Mouse (Mus musculus): ENCODE results near the gene Trp53inp2.

Gene Trp53inp2

DNA sequence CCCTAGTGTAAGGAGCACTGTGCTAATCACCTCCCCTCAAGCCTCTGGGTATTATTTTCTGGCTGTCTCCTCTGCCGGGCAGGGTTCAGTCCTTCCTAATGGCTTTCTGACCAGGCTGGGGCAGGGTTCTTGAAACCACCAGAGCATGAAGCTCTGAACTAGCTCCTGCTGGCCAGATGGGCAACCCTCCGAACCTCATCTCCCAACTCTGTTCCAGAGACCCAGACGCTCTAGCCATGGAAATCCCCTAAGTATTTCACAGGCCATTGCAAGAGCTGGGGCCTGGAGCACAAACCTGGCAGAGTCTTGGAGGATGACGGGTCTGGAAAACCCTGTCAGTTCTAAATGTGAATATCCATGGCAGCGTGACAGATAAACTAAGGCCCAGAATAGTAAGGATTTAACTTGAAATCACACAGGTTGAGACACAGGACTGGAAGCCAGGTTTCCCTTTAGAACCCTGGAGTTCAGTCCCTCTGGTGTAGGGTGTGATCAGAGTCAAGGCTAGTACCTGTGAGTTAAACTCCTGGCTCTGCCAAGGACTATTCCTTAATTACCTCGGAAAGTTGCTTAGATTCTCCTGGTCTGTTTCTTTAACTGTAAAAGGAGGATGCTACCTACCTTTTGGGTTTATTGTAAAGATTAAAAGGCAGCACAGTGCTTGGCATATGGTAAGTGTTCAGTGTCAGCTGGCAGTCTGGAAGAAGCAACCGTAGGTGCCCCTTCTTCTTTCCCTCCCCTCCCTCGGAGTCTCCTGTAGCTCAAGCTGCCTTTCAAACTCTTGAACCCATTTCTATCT, at the start of gene Trp53inp2:
Trp53inp2 (plus strand) TSS at position 799 of the 799 bp plus-strand sequence.
- DNase-seq, result peak; percentile 82

DNA sequence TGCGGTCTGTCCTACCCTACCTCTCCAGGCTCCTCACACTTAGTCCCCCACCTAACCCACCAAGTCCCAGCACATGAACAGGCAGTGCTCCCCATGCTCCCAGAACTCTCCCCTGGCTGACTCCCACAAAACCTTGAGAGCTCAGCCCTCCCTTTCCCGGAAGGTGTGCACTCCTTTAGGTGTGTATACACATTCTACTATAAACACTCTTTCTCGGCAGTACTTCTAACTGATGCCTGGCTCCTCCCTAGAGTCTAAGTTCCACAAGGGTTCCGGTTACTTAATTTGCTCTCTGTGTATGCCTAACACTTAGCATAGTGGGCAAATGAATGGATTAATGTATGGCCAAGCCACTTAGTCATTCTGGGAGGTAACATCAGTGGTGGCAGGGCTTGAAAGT, 49.5 kb upstream of the Trp53inp2 start:
- no peak for DNase-seq

DNA sequence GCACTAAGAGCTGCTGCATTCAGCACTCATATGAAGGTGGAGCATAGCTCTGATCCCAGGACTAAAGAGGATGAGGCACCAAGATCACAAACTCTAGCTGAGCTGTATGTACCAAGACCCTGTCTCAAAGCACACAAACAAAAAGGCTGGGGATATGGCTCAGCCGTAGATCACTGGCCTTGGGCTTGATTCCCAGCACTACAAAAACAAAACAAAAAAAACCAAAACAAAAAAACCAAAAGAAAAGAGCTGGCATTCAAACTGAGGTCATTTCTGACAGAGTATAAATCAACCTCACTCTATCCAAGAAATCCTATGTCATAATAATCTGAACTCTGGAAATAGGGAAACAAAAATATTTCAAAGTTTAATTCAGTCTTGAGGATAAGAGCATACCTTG, 47.4 kb upstream of the Trp53inp2 start:
- no peak for DNase-seq

GRCm38 (mm10) chr2:155335231-155335630, 45.6 kb upstream of the Trp53inp2 start:
- no peak for DNase-seq

DNA sequence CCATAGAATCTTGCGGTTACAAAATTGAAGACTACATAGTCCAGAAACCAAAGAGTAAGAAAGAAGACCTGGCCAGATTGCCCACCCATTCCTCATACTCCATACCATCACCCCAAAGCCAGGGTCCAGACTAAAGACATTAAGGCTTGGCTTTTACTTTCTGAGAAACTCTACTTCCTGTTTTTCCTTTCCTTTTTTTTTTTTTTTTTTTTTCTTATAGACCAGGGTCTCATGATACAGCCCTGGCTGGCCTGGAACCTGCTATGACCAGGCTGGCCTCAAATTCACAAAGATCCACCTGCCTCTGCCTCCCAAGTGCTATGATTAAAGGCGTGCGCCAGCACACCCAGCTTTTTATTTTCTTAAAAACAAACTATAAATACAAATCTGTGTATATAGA, 44.6 kb upstream of the Trp53inp2 start:
- no peak for DNase-seq

- no peak for DNase-seq
These were observed 40.7 kb upstream of the Trp53inp2 start for GRCm38 (mm10) chr2:155340166-155340565.

- no peak for DNase-seq
These were observed 34.2 kb upstream of the Trp53inp2 start for GRCm38 (mm10) chr2:155346670-155347069.

GRCm38 (mm10) chr2:155354402-155354801, 26.5 kb upstream of the Trp53inp2 start:
- no peak for DNase-seq

DNA sequence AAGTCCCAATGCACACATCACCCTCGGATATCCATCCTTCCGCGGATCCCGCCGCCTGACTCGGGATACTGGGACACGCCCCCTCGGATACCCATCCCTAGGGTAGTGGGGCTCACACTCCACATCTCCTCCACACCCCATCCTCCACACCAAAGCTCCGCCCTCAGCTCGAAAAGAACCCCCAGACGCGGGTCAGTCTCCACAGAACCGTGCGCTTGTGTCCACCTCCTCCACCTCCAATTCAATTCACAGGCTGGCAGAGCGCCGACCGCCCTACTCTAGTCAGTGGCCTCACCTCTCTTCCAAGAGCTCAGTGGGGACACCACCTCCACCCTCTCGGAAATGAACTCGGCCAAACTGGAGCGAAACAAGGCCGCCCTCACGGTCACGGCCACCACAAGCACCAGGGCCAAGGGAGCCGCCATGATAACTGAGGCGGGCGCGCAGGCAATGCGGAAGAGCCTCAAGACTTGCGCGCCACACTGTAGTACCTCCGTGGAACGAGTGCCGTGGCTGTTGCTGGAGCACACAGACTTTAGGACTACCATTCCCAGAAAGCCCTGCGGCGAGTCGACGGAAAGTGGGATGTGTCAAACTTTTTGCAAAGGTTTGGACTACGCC, 23.8 kb upstream of the Trp53inp2 start, which contains the start of gene Pigu:
Pigu (minus strand) TSS at position 460 of the 621 bp plus-strand sequence.
- peak; percentile 97 for DNase-seq

DNA sequence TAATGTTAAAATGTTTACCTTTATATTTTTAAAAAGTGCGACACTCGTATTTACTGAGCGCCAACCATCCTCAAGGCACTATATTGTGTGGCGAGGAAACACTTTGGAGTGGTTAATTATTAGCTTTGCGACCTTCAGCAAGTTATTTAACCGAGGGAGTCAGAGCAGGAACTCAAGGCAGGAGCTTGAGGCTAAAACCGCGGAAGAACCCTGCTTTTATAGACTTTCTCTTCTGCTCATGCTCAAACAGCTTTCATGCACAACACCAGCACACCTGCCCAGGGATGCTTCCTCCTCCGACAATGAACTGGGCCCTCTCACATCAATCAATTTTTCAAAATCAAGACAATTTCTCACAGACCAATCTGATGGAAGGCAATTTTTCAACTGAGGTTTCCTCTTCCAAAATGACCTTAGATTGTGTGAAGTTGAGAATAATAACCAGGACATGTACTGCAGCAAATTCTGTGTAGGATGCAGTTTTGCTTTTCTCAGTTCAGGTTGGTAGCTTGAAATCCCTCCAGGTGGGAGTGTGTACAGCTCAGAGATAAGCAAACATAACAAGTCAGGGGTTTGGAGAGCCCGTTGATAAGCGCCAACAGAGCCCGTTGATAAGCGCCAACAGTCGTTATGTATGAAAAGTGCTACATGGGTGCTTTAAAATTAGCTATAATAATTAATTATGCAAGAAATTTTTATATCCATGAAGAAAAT, 23.0 kb upstream of the Trp53inp2 start:
- peak; percentile 70 for DNase-seq

GRCm38 (mm10) chr2:155367635-155368284, 13.1 kb upstream of the Trp53inp2 start:
- DNase-seq, result no peak

- DNase-seq, result peak; percentile 56
These were observed 11.5 kb upstream of the Trp53inp2 start for GRCm38 (mm10) chr2:155369333-155369883.

GRCm38 (mm10) chr2:155372451-155372850, 8.4 kb upstream of the Trp53inp2 start:
- DNase-seq, result no peak

GRCm38 (mm10) chr2:155373302-155373701, 7.6 kb upstream of the Trp53inp2 start:
- DNase-seq, result no peak

DNA sequence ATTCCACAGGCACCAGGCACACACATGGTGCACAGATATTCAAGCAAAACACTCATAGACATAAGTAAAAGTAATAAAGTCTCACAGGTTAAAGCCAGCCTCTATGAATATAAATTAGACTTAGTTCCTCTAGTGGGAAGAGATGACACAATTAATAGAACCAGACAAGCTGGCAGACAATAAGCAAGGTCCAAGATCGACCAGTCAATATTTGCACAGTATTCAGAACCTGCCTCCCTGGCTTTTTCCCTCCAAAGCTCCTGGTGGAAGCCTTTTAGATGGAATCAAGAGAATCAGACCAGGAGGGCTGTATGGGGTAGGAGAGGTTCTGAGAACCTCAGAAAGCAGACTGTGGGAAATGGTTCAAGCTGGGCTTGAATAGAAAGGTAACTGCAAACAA, 7.0 kb upstream of the Trp53inp2 start:
- DNase-seq, result no peak

DNA sequence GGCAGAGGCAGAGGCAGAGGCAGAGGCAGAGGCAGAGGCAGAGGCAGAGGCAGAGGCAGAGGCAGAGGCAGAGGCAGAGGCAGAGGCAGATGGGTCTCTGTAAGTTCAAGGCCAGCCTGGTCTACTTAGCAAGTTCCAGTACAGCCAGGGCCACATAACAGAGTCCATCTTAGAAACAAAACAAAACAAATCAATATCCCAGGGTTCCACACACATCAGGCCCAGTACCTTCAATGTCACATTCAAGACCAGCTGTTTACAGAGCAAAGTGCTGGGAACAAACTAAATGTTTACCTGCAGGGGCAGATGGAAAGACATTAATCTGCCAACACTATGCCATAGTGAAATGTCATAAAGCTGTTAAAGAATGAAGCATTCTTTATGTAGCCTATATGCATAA, 6.3 kb upstream of the Trp53inp2 start:
- no peak for DNase-seq

DNA sequence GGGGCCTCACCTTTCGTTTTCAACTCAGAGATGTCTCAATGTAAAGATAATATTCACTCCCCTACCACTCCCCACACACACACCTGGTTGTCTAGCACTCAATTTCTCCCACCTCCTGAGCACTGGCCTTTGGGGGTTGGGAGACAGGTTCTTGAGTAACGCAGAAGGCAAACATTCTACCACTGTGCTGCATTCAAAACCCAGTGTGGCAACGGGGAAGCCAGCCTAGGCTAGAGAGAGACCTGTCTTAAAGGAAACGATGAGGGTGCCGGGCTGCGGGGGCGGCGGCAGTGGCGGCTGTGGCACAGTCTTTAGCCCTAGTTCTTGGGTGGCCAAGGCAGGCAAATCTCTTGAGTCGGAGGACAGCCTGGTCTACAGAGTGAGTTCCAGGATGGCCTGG, 4.7 kb upstream of the Trp53inp2 start:
- no peak for DNase-seq

DNA sequence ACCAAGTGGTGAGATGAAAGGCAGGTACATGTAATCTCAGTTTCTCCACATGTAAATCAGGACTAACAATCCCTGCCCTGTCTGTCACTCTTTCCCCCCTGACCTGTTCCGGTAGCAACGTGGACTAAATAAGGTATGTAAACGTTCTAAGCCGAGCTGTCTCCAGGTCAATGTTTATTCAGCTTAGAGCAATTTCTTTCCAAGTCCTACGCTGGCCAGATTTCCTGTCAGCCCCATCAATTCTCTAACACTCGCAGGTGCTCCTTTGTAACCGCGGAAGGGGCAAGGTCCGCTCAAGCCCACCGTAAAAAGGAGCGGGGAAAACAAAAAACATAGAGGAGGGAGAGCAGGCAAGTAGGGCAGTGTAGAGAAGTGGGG, 190 bp downstream of the Trp53inp2 start:
- DNase-seq, result peak; percentile 43

DNA sequence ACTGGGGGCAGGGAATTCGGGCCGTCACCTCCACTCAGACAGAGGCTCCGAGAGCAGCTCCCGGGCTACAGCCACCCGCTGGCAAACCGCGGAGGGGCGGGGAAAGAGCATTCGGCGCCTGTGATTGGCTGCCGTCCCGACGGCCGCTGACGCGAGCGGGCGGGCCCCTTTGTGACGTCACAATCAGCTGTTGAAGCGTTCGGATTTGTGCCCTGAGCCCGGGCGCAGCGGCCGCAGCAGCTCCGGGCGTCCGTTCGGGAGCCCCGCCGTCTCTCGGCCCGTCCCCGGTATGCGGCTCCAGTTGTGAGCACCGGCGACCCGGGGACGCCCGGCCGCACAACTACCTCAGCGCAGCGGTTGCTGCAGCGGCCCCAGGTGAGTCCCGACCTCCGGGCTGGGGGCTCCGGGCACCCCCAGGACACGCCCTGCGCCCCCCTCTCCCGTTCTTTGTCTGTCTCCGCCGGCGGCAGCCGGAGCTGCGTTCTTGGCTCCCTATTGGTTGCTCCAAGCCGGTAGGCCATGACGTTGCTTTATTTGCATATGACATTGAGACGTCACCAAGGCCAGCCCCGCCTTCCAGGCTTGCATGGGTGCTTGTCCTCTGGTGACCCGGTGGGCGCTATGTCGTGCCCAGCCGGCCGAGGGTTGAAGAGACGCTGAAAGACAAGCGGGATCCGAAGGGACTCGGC, 928 bp downstream of the Trp53inp2 start:
- peak; percentile 99 for DNase-seq

GRCm38 (mm10) chr2:155382332-155382700, 1.5 kb downstream of the Trp53inp2 start:
- DNase-seq, result no peak

- DNase-seq, result peak; percentile 66
These were observed 2.1 kb downstream of the Trp53inp2 start for GRCm38 (mm10) chr2:155382791-155383438.

- DNase-seq, result peak; percentile 77
These were observed 4.2 kb downstream of the Trp53inp2 start for GRCm38 (mm10) chr2:155385090-155385489.
